Mouse (Mus musculus) cerebellum, adult 2 months (tissue): ENCODE results near the gene Tmem56.

Experiments used
- CTCF ChIP-seq: fragments of 200-500 bp; IDR thresholded peaks from 2 replicates; pipeline ENCODE4 v1.5.1; 2011; ENCODE audit warnings: low read depth, mild to moderate bottlenecking, control low read depth, low read length, moderate library complexity, borderline replicate concordance; ENCODE audit not compliant: insufficient read depth
- POLR2A ChIP-seq: fragments of 200-500 bp; IDR thresholded peaks from 2 replicates; pipeline ENCODE4 v1.6.1; 2011; ENCODE audit warnings: low read length, control low read depth, borderline replicate concordance; ENCODE audit not compliant: insufficient read depth

DNA sequence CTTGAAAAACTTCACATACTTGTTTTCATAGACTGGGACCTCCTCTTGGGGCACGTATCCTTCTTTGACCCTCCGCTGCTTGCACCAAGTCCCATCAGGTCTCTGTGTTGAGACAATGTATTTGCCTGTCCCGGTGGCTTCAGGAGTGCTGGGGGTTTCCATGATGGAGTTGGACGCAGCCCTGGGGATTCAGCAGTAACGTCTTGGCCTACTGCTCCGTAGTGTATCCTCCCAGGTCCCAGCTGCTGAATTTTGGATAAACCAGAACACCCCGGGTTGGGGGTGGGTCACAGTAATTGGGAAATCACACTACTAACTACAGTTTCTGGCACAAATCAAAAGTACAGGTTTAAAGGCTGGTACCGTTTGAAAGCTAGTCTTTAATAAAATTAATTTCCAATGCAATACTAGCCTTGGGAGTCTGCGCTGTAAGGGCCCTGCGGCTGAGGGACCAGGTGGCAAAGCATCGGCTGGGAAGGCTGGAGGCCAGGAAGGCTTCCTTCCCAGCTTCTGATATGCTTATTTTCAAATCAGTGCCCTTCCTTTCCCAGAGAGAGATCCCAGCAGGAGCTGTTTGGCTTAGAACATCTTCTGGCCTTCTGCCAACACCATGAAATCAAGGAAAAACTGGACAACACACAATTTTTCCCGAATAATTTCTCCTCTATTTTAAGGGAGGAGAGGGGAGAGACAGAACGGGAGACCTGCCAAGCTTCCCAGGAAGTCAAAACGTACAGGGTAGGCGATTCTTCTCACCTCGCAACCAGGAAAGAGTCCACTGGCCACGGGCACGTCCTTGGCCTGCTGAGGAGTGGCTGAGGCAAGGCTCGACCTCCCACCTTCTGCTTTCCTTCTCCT, 32.1 kb downstream of the Tmem56 start:
- TF ChIP-seq CTCF, result no peak
- no peak for TF ChIP-seq POLR2A
